Mouse (Mus musculus) liver, embryonic 13.5 days (tissue): ENCODE measurements at regions not wholly inside any gene's neighbourhood (a gene's known extent, or its start where the extent isn't known, plus 50 kb on each side); places are given as distances from the start of the nearest gene placed in this dataset.
A peak's percentile ranks its signal among the peaks of the same experiment; 100 is the strongest.

Source experiments
- ATAC-seq: fragments of 200-750 bp; cut with Nextera tagmentation; 2 replicates; pipeline ENCODE4 v1.8.0; 2017; ENCODE audit warnings: low read depth, mild to moderate bottlenecking, moderate number of reproducible peaks, moderate library complexity
- DNase-seq: peaks from one replicate; pipeline ENCODE4 v3.0.0; 2022
- H3K27ac ChIP-seq: fragments of 300-500 bp; sonication (generic); 2 replicates; pipeline ENCODE4 v1.5.1; 2015; ENCODE audit warnings: moderate library complexity, mild to moderate bottlenecking, inconsistent platforms
- H3K27me3 ChIP-seq: fragments of 300-500 bp; sonication (generic); 2 replicates; pipeline ENCODE4 v1.6.1; 2015; ENCODE audit warnings: mild to moderate bottlenecking, inconsistent platforms
- H3K36me3 ChIP-seq: fragments of 300-500 bp; sonication (generic); 2 replicates; pipeline ENCODE4 v1.6.1; 2015; ENCODE audit warnings: mild to moderate bottlenecking, inconsistent platforms
- H3K4me1 ChIP-seq: fragments of 300-500 bp; sonication (generic); replicated peaks from 2 replicates; pipeline ENCODE4 v1.6.1; 2015; ENCODE audit warnings: inconsistent platforms
- H3K4me2 ChIP-seq: fragments of 300-500 bp; sonication (generic); 2 replicates; pipeline ENCODE4 v1.6.1; 2015; ENCODE audit warnings: inconsistent platforms, mild to moderate bottlenecking, moderate library complexity
- H3K4me3 ChIP-seq: fragments of 300-500 bp; sonication (generic); replicated peaks from 2 replicates; pipeline ENCODE4 v1.5.1; 2015; ENCODE audit warnings: mild to moderate bottlenecking, inconsistent platforms
- H3K9ac ChIP-seq: fragments of 300-500 bp; sonication (generic); 2 replicates; pipeline ENCODE4 v1.6.1; 2015; ENCODE audit warnings: mild to moderate bottlenecking, inconsistent platforms
- H3K9me3 ChIP-seq: fragments of 300-500 bp; sonication (generic); replicated peaks from 2 replicates; pipeline ENCODE4 v1.6.1; 2016; ENCODE audit warnings: inconsistent platforms
- WGBS: fragments of 180-500 bp; shearing (Covaris S2); methylation state at CpG from one replicate; pipeline ENCODE4 v1.1.7; 2015; ENCODE audit not compliant: insufficient replicate concordance; 5-methylcytosine and 5-hydroxymethylcytosine counted together

DNA sequence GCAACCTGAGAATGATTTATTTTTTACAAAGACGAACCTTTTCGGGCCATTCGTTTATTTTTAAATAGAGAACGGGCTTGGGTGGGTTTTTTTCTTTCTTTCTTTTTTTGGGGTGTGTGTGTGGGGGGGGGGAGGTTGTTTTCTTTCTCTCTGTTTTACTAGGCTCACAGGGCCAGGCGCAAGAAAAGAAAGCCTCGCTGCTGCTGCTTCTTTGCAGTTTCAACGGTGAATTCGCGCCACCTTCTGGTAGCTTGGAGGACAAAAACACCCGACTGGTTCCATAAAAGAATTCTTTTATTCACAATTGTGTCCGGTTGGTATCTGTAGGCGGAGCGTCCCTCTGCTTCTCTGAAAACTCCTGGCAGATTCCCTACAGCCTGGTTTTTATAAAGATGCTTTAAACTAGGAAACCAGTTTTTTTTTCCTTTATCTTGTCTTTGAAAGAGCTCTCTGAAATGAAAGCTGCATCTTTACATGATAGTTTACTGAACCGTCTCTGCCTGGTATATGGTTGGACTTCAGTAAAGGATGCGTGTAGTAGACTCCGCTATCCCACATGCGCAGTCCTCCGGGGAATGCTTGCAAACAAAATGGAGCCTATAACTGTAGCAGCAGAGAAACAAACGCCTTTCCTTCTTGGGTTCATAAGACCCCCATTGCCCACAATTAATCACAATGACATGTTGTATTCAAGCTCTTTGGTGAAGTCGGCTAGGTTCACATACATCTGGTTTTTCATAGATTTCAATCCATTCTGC is 151.9 kb downstream of the Insig2 start:
- no peak overlapping the region for H3K4me3 ChIP-seq
- 17% methylated on average over 20 of the region's 20 CpGs for WGBS
- no peak for ATAC-seq
- no peaks in the 10 kb centered on the region for H3K36me3 ChIP-seq
- H3K27me3 ChIP-seq = peaks cover 51% of the 10 kb centered on the region
- no peak overlapping the region for H3K9ac ChIP-seq
- no peaks in the 10 kb centered on the region for H3K9me3 ChIP-seq
- no peak overlapping the region for H3K4me2 ChIP-seq
- H3K4me1 ChIP-seq = no peaks in the 10 kb centered on the region
- peak; percentile 20 for DNase-seq
- H3K27ac ChIP-seq = no peak overlapping the region

GRCm38 (mm10) chr1:121188895-121189294 is 143.5 kb downstream of the Insig2 start:
- H3K36me3 ChIP-seq = no peaks in the 10 kb centered on the region
- H3K4me1 ChIP-seq = no peaks in the 10 kb centered on the region
- H3K4me3 ChIP-seq = no peak overlapping the region
- no peak for ATAC-seq
- no peaks in the 10 kb centered on the region for H3K9me3 ChIP-seq
- no peak overlapping the region for H3K4me2 ChIP-seq
- H3K9ac ChIP-seq = no peak overlapping the region
- no peaks in the 10 kb centered on the region for H3K27me3 ChIP-seq
- H3K27ac ChIP-seq = no peak overlapping the region
- no peak for DNase-seq
- 18% methylated on average over 2 of the region's 2 CpGs for WGBS

- DNase-seq (no peak), ATAC-seq (no peak)
- Histone ChIP-seq H3K4me2 (no peak overlapping the region), H3K9me3 (no peaks in the 10 kb centered on the region), H3K27me3 (no peaks in the 10 kb centered on the region), H3K36me3 (no peaks in the 10 kb centered on the region), H3K4me1 (no peaks in the 10 kb centered on the region), H3K4me3 (no peak overlapping the region), H3K9ac (no peak overlapping the region), H3K27ac (no peak overlapping the region)
- WGBS = 59% methylated on average over 4 of the region's 4 CpGs
Observed at GRCm38 (mm10) chr1:121194800-121195199, 137.6 kb downstream of the Insig2 start.

GRCm38 (mm10) chr1:121215843-121216242 is 116.5 kb downstream of the Insig2 start:
- ATAC-seq = no peak
- WGBS = 23% methylated on average over 2 of the region's 2 CpGs
- DNase-seq = no peak

GRCm38 (mm10) chr1:121224250-121224649 is 108.1 kb downstream of the Insig2 start:
- WGBS = 72% methylated on average over 11 of the region's 11 CpGs
- Histone ChIP-seq H3K9me3 (no peaks in the 10 kb centered on the region), H3K36me3 (no peaks in the 10 kb centered on the region), H3K4me2 (no peak overlapping the region), H3K4me1 (no peaks in the 10 kb centered on the region), H3K4me3 (no peak overlapping the region), H3K9ac (no peak overlapping the region), H3K27me3 (no peaks in the 10 kb centered on the region), H3K27ac (no peak overlapping the region)
- no peak for DNase-seq
- ATAC-seq = no peak

More at GRCm38 (mm10) chr1:121215843-121216242, 116.5 kb downstream of the Insig2 start:
- Histone ChIP-seq H3K36me3 (no peaks in the 10 kb centered on the region), H3K4me2 (no peak overlapping the region), H3K9ac (no peak overlapping the region), H3K27me3 (no peaks in the 10 kb centered on the region), H3K27ac (no peak overlapping the region), H3K4me3 (no peak overlapping the region), H3K9me3 (no peaks in the 10 kb centered on the region), H3K4me1 (no peaks in the 10 kb centered on the region)

GRCm38 (mm10) chr1:121226466-121227232 is 105.7 kb downstream of the Insig2 start:
- DNase-seq (no peak), ATAC-seq (no peak)
- no peak overlapping the region for H3K4me3 ChIP-seq
- H3K9ac ChIP-seq = no peak overlapping the region
- H3K27me3 ChIP-seq = no peaks in the 10 kb centered on the region
- H3K27ac ChIP-seq = no peak overlapping the region
- no peaks in the 10 kb centered on the region for H3K4me1 ChIP-seq
- 54% methylated on average over 15 of the region's 15 CpGs for WGBS
- no peak overlapping the region for H3K4me2 ChIP-seq
- no peaks in the 10 kb centered on the region for H3K9me3 ChIP-seq
- no peaks in the 10 kb centered on the region for H3K36me3 ChIP-seq

- ATAC-seq = no peak
- H3K4me1 ChIP-seq = no peaks in the 10 kb centered on the region
Observed at GRCm38 (mm10) chr1:121227233-121227594, 105.2 kb downstream of the Insig2 start.

DNA sequence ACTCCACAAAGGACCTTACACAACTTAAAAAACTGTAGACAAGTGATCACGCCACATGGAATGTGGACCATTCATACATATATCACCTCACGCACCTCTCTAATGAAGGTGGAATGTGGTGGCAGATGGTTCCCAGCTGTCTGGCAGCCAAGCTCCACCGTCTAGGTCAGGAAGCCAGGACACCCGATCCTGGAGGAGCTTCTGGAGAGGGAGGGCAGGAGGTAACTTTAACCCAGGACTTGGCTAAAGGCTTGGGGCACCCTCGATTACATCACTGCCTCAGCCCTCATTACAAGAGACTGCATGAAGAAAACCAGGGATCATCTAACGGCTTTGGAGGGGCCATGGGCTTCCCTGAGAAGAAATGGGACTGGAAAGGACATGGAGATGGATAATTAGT is 88.8 kb downstream of the Insig2 start:
- no peak for ATAC-seq
- no peak overlapping the region for H3K4me3 ChIP-seq
- no peaks in the 10 kb centered on the region for H3K9me3 ChIP-seq
- H3K4me1 ChIP-seq = no peaks in the 10 kb centered on the region
- no peaks in the 10 kb centered on the region for H3K36me3 ChIP-seq
- DNase-seq = no peak
- no peak overlapping the region for H3K27ac ChIP-seq
- no peaks in the 10 kb centered on the region for H3K27me3 ChIP-seq
- no peak overlapping the region for H3K9ac ChIP-seq
- WGBS = 55% methylated on average over 6 of the region's 6 CpGs
- no peak overlapping the region for H3K4me2 ChIP-seq

More at GRCm38 (mm10) chr1:121227233-121227594, 105.2 kb downstream of the Insig2 start:
- H3K9me3 ChIP-seq = no peaks in the 10 kb centered on the region
- 57% methylated on average over 6 of the region's 6 CpGs for whole genome bisulfite sequencing
- no peak overlapping the region for H3K27ac ChIP-seq
- H3K4me2 ChIP-seq = no peak overlapping the region
- H3K36me3 ChIP-seq = no peaks in the 10 kb centered on the region
- DNase-seq = no peak
- H3K27me3 ChIP-seq = no peaks in the 10 kb centered on the region
- H3K9ac ChIP-seq = no peak overlapping the region
- H3K4me3 ChIP-seq = no peak overlapping the region

- no peaks in the 10 kb centered on the region for H3K4me1 ChIP-seq
- no peak for ATAC-seq
- no peak overlapping the region for H3K9ac ChIP-seq
- H3K27me3 ChIP-seq = no peaks in the 10 kb centered on the region
- H3K36me3 ChIP-seq = no peaks in the 10 kb centered on the region
- DNase-seq = no peak
- WGBS = 26% methylated on average over 2 of the region's 2 CpGs
- H3K4me3 ChIP-seq = no peak overlapping the region
- H3K27ac ChIP-seq = no peak overlapping the region
- no peaks in the 10 kb centered on the region for H3K9me3 ChIP-seq
- no peak overlapping the region for H3K4me2 ChIP-seq
Observed at GRCm38 (mm10) chr1:121247556-121247955, 84.8 kb downstream of the Insig2 start.

DNA sequence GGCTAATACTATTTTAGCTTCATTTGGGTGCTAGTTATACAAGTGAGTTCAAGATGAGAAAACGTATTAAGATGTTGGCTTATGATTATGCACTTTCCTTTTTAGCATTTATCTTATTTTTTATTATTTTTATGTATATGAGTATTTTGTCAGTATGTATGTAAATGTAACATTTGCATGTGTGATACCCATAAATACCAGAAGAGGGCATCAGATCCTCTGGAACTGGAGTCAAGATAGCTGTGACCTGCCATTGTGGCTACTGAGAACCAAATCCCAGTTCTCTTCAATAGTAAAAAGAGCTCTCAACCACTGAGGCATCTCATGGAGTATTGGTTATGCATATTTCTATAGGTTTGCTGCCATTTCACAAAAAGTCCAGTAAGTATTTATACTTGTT is 83.3 kb downstream of the Insig2 start:
- Histone ChIP-seq H3K36me3 (no peaks in the 10 kb centered on the region), H3K9ac (no peak overlapping the region), H3K9me3 (no peaks in the 10 kb centered on the region), H3K4me2 (no peak overlapping the region), H3K27ac (no peak overlapping the region), H3K27me3 (no peaks in the 10 kb centered on the region), H3K4me3 (no peak overlapping the region), H3K4me1 (no peaks in the 10 kb centered on the region)
- DNase-seq (no peak), ATAC-seq (no peak)
- WGBS = 23% methylated on average over 1 of the region's 1 CpGs

DNA sequence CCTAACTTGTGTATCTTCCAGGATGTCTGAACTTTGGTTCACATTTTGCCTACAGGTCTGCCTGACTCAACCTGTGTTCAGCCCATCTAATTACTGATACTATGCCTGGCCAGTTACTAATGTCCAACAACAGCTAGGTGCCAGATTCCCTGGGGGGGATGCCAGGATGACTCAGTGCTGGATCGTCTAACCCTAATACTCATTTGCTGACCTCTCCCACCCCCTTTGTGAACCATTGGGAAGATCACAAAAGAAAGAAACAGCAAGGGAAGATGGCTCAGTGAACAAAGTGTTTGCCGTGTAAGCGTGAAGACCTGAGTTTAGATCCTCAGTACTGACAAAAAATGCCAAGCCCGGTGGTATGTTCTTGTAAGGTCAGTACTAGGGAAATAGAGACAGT is 81.7 kb downstream of the Insig2 start:
- ATAC-seq (no peak), DNase-seq (no peak)
- H3K9me3 ChIP-seq = no peaks in the 10 kb centered on the region
- no peak overlapping the region for H3K4me3 ChIP-seq
- no peak overlapping the region for H3K4me2 ChIP-seq
- WGBS = 72% methylated on average over 4 of the region's 4 CpGs
- no peaks in the 10 kb centered on the region for H3K36me3 ChIP-seq
- no peaks in the 10 kb centered on the region for H3K27me3 ChIP-seq
- no peak overlapping the region for H3K27ac ChIP-seq
- no peak overlapping the region for H3K9ac ChIP-seq
- no peaks in the 10 kb centered on the region for H3K4me1 ChIP-seq

DNA sequence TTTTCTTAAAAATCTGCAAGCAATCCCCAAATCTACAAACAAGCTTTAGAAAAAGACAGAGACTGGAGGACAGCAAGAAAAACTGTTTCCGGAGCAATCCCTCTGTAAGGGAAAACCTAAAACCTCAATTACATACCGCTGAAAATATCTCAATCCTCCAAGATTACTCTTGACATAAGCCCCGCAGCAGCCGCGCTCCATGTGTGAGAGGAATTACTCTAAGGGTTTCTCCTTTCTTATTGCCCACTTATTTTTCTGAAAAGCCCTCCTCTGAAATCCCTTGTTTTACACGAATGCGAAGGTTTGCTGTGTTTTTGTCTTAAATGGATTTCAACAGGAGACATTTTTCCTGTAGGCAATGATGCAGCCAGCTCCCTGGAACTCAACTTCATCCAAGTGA is 80.3 kb downstream of the Insig2 start:
- no peak overlapping the region for H3K27ac ChIP-seq
- DNase-seq (no peak), ATAC-seq (no peak)
- no peak overlapping the region for H3K4me2 ChIP-seq
- H3K4me3 ChIP-seq = no peak overlapping the region
- H3K9ac ChIP-seq = no peak overlapping the region
- H3K36me3 ChIP-seq = no peaks in the 10 kb centered on the region
- H3K9me3 ChIP-seq = no peaks in the 10 kb centered on the region
- WGBS = 72% methylated on average over 7 of the region's 7 CpGs
- no peaks in the 10 kb centered on the region for H3K4me1 ChIP-seq
- H3K27me3 ChIP-seq = no peaks in the 10 kb centered on the region
